Mouse (Mus musculus) heart, embryonic 14.5 days (tissue): ENCODE measurements around the gene Hoxb3. TPM values are rescaled to one million over a fixed set of nuclear protein-coding genes. Genes with fewer than 3 reads are reported as not detected.

ENCODE experiments used
- ATAC-seq: fragments of 200-750 bp; cut with Nextera tagmentation; 2 replicates; pipeline ENCODE4 v1.8.0; 2017; ENCODE audit warnings: low read depth, moderate TSS enrichment; ENCODE audit not compliant: insufficient number of reproducible peaks, insufficient read depth, low FRiP score
- H3K27ac ChIP-seq, 2 experiments: fragments of 200-500 bp in 1 of 2; fragments of 300-500 bp in 1 of 2; sonication (generic) in 1 of 2; replicated peaks in 1 of 2; 2 replicates each; pipeline ENCODE4 v1.5.1; 2012 to 2014; ENCODE audit warnings: low read depth in 2 of 2, low read length in 2 of 2, control low read depth in 1 of 2, mild to moderate bottlenecking in 1 of 2, mixed read lengths in 1 of 2; ENCODE audit not compliant: control insufficient read depth in 1 of 2, insufficient read depth in 1 of 2
- H3K27me3 ChIP-seq: fragments of 300-500 bp; sonication (generic); 2 replicates; pipeline ENCODE4 v1.6.1; 2014; ENCODE audit warnings: mild to moderate bottlenecking, low read length, control low read depth; ENCODE audit not compliant: control insufficient read depth, insufficient read depth
- H3K36me3 ChIP-seq: fragments of 300-500 bp; sonication (generic); 2 replicates; pipeline ENCODE4 v1.6.1; 2014; ENCODE audit warnings: mild to moderate bottlenecking, control low read depth, low read length, mixed read lengths; ENCODE audit not compliant: control insufficient read depth, insufficient read depth
- H3K4me1 ChIP-seq, 2 experiments: fragments of 200-500 bp in 1 of 2; fragments of 300-500 bp in 1 of 2; sonication (generic) in 1 of 2; 2 replicates each; pipeline ENCODE4 v1.6.1; 2012 to 2014; ENCODE audit warnings: low read length in 2 of 2, control low read depth in 1 of 2, mixed read lengths in 1 of 2; ENCODE audit not compliant: control insufficient read depth in 2 of 2, insufficient read depth in 2 of 2
- H3K4me2 ChIP-seq: fragments of 300-500 bp; sonication (generic); 2 replicates; pipeline ENCODE4 v1.6.1; 2014; ENCODE audit warnings: mild to moderate bottlenecking, low read length
- H3K4me3 ChIP-seq, 2 experiments: fragments of 200-500 bp in 1 of 2; fragments of 300-500 bp in 1 of 2; sonication (generic) in 1 of 2; 2 replicates each; pipeline ENCODE4 v1.5.1; 2012 to 2014; ENCODE audit warnings: low read length in 2 of 2, mild to moderate bottlenecking in 2 of 2, control low read depth in 1 of 2, low read depth in 1 of 2, moderate library complexity in 1 of 2; ENCODE audit not compliant: control insufficient read depth in 1 of 2, insufficient read depth in 1 of 2
- H3K9ac ChIP-seq: fragments of 300-500 bp; sonication (generic); 2 replicates; pipeline ENCODE4 v1.6.1; 2014; ENCODE audit warnings: mild to moderate bottlenecking, low read length
- H3K9me3 ChIP-seq: fragments of 300-500 bp; sonication (generic); 2 replicates; pipeline ENCODE4 v1.6.1; 2016; ENCODE audit warnings: low read length, control low read depth; ENCODE audit not compliant: control insufficient read depth
- WGBS: fragments of 180-500 bp; shearing (Covaris S2); extraction: QIAGEN DNeasy Blood & Tissue Kit; methylation state at CpG from one replicate; pipeline ENCODE4 v1.1.7; 2014; 5-methylcytosine and 5-hydroxymethylcytosine counted together
- polyA plus RNA-seq: library from polyadenylated mRNA; unstranded; fragments of >200 nt; fragmentation: Nextera tagmentation; extraction: Ambion mirVana; gene quantifications from 2 replicates; pipeline ENCODE4 v1.2.1, GENCODE M21; 2014

Gene Hoxb3
- polyA plus RNA-seq, 1 experiment from 2014 or later = 0.31 TPM

DNA sequence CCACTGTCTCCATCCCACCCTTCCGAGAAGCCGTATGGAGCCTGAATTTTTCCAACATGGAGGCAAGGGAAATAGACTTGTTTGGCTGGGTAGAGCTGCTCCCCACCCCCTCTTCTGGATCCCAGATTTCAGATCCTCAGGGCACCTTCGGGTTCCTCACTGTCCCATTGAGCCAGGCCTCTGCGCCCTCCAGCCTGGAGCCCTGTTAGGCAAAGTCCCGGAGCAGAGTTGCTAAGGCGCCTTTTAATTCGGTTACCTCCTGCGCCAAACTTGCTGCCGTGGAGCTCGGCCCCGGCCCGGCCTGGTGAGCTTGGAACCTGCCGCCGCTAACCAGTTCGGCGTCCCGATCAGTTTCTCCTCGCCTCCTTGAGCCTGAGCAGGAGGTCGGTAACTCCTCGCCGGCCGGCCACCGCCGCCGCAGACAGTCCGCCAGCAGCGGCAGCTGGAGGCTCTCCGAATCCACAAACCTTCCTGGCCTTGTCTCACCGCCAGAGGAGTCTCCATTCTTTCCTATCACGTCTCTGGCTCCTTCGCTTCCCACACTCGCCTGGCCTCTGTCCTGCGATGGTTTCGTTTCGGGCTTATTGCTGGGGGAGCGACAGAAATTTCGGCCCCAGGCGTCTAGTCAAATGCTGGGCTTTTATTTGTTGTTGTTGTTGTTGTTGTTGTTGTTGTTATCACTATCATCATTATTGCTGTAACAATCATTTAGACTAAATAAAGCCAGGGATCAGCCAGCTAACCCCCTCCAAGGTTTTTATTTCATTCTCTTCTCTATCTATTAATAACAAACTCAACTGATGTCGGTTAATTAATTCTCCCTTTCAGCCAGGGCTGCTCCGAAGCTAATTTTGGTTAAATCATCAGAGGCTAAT, 18.8 kb downstream of the Hoxb3 start:
- H3K4me1 ChIP-seq = peaks cover 0 to 4% of the 10 kb centered on the region in 2 experiments; a peak in 2 of 4 replicates
- peak overlapping the region; percentile 31 to 38 for H3K4me3 ChIP-seq
- peak overlapping the region; percentile 63 for H3K9ac ChIP-seq
- peaks cover 99% of the 10 kb centered on the region for H3K27me3 ChIP-seq
- ATAC-seq = no peak
- H3K4me2 ChIP-seq = peak overlapping the region; percentile 58
- peak overlapping the region in 1 of 2 experiments; percentile 47; a peak in 2 of 4 replicates for H3K27ac ChIP-seq
- H3K36me3 ChIP-seq = no peaks in the 10 kb centered on the region
- no peaks in the 10 kb centered on the region for H3K9me3 ChIP-seq
- whole genome bisulfite sequencing = 2% methylated on average over 40 of the region's 40 CpGs

DNA sequence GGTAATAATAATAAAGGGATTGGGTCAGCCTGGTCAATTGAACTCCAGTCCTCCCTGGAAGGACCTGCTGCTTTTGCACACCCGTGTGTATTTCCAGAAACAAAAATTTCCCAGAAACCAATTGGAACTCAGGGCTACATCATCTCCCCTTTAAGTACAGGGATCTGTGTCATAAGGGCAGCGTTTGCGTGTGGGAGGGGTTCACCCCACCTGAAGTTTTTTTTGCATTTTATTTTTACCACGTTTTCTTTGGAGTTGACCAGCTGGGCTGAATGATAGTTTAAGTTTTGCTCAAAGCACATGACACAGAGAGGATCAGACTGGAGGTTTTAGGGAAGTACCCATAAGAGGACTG, 19.4 kb downstream of the Hoxb3 start:
- ATAC-seq = no peak

DNA sequence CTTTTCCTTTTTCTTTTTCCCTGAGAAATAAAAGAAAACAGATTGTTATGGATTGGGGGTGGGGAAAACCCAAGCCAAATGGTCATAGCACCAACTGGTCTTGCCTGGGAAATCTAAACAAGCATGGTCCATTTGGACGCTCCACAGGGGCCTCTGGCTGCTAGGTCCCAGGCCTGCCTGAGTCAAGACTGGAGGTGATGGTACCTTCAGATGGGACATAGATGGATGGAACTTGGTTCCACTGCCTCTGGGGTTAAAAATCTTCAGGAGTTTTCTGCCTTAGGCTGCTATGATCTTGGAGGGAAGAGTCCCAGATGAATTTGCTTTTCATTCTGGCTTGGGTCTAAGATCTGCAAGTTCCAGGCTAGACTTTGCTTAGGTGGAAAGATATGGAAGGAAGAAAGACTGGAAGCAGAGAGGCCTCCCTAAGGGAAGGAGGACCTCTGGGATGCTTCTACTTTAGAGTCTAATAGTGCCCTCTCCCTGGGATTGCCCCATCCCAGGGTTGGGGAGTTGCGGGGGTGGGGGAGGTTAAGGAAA, 20.1 kb downstream of the Hoxb3 start:
- Histone ChIP-seq H3K4me3 (no peak overlapping the region), H3K4me2 (no peak overlapping the region), H3K27ac (no peak overlapping the region), H3K4me1 (peaks cover 0 to 4% of the 10 kb centered on the region in 2 experiments; a peak in 2 of 4 replicates), H3K36me3 (no peaks in the 10 kb centered on the region), H3K9ac (no peak overlapping the region), H3K27me3 (peaks cover 97% of the 10 kb centered on the region), H3K9me3 (no peaks in the 10 kb centered on the region)
- 59% methylated on average over 2 of the region's 2 CpGs for WGBS
- no peak for ATAC-seq

More for the DNA sequence above, 19.4 kb downstream of the Hoxb3 start:
- peaks cover 0 to 4% of the 10 kb centered on the region in 2 experiments; a peak in 2 of 4 replicates for H3K4me1 ChIP-seq
- H3K27me3 ChIP-seq = peaks cover 97% of the 10 kb centered on the region
- H3K27ac ChIP-seq = no peak overlapping the region
- H3K4me2 ChIP-seq = peak overlapping the region; percentile 58
- no peak overlapping the region for H3K9ac ChIP-seq
- no peaks in the 10 kb centered on the region for H3K9me3 ChIP-seq
- H3K4me3 ChIP-seq = no peak overlapping the region
- H3K36me3 ChIP-seq = no peaks in the 10 kb centered on the region
- WGBS = 12% methylated on average over 4 of the region's 4 CpGs

DNA sequence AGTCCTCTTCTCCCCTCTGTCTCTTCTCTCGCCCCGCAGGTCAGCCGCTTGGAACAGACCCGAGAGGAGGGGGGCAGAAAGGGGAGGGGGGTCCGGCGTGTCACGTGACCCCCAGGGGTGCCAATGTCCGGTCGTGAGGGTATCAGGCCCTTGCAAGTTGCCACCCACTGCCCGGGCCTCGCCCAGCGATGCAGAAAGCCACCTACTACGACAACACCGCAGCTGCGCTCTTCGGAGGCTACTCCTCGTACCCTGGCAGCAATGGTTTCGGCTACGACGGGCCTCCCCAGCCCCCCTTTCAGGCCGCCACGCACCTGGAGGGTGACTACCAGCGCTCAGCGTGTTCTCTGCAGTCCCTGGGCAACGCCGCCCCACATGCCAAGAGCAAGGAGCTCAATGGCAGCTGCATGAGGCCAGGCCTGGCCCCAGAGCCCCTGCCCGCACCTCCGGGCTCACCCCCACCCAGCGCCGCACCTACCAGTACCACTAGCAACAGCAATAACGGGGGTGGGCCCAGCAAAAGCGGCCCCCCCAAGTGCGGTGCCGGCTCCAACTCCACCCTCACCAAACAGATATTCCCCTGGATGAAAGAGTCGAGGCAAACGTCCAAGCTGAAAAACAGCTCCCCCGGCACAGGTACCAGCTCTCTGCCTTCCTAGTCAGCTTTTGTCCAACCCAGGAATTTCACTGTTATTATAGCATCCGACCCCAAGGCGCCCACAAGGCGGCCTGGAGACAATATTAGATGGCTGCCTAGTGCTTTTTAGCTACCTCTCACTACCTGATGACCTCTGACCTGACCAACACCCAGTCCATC, 21.1 kb downstream of the Hoxb3 start:
- no peak overlapping the region for H3K4me2 ChIP-seq
- no peaks in the 10 kb centered on the region for H3K36me3 ChIP-seq
- H3K9me3 ChIP-seq = no peaks in the 10 kb centered on the region
- no peak overlapping the region for H3K9ac ChIP-seq
- H3K27ac ChIP-seq = no peak overlapping the region
- no peak for ATAC-seq
- no peak overlapping the region for H3K4me3 ChIP-seq
- WGBS = 16% methylated on average over 39 of the region's 40 CpGs
- H3K27me3 ChIP-seq = peaks cover 97% of the 10 kb centered on the region
- peaks cover 0 to 4% of the 10 kb centered on the region in 2 experiments; a peak in 2 of 4 replicates for H3K4me1 ChIP-seq

DNA sequence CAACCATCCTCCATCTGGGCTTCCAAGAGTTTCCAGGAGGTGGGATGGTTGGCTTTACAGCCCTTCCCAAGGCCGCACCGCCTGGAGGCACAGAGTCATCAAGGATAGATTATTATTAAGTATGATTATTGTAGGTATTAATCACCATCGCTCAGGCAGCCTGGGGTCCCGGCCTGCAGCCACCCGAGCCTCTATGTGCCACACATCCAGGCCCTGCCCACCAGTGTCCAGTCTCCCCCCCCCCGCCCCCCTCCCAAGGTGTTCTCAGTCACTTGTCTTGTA, 21.7 kb downstream of the Hoxb3 start:
- H3K9ac ChIP-seq = no peak overlapping the region
- ATAC-seq = no peak
- H3K27me3 ChIP-seq = peaks cover 97% of the 10 kb centered on the region

DNA sequence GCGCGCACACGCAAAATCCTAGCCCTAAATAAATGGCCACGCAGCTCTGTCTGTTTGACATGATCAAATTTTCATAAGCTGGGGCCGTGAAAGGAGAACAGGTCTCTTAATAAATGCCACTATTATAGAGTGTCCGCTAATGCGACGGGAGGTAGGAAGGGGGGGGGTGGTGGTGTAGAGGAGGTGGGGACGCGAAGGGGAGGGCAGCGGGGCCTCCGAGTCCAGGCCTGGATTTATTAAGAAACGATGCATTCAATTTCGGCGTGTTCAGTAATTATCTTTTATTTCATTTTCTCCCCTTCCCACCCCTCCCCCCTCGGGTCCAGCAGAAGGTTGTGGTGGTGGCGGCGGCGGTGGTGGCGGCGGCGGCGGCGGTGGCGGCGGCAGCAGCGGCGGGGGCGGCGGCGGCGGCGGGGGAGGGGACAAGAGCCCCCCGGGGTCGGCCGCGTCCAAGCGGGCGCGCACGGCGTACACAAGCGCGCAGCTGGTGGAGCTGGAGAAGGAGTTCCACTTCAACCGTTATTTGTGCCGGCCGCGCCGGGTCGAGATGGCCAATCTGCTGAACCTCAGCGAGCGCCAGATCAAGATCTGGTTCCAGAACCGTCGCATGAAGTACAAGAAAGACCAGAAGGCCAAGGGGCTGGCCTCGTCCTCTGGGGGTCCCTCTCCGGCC, 22.2 kb downstream of the Hoxb3 start:
- Histone ChIP-seq H3K27ac (no peak overlapping the region), H3K4me1 (peaks cover 0 to 4% of the 10 kb centered on the region in 2 experiments; a peak in 2 of 4 replicates), H3K9me3 (no peaks in the 10 kb centered on the region), H3K27me3 (peaks cover 97% of the 10 kb centered on the region), H3K9ac (no peak overlapping the region), H3K36me3 (no peaks in the 10 kb centered on the region), H3K4me2 (peak overlapping the region; percentile 64), H3K4me3 (peak overlapping the region; percentile 18 to 33; a peak in 3 of 4 replicates)
- 6% methylated on average over 35 of the region's 56 CpGs for WGBS
- no peak for ATAC-seq

More for the DNA sequence above, 21.7 kb downstream of the Hoxb3 start:
- Histone ChIP-seq H3K4me1 (peaks cover 0 to 4% of the 10 kb centered on the region in 2 experiments; a peak in 2 of 4 replicates), H3K36me3 (no peaks in the 10 kb centered on the region), H3K9me3 (no peaks in the 10 kb centered on the region), H3K4me3 (no peak overlapping the region), H3K4me2 (no peak overlapping the region), H3K27ac (no peak overlapping the region)
- WGBS = 18% methylated on average over 6 of the region's 6 CpGs
